Mouse (Mus musculus) kidney, adult 11 months (tissue): Measurements from ENCODE around the gene Cox19.

Source experiments
- DNase-seq: peaks from one replicate; pipeline ENCODE4 v3.0.0; 2022

Gene Cox19

DNA sequence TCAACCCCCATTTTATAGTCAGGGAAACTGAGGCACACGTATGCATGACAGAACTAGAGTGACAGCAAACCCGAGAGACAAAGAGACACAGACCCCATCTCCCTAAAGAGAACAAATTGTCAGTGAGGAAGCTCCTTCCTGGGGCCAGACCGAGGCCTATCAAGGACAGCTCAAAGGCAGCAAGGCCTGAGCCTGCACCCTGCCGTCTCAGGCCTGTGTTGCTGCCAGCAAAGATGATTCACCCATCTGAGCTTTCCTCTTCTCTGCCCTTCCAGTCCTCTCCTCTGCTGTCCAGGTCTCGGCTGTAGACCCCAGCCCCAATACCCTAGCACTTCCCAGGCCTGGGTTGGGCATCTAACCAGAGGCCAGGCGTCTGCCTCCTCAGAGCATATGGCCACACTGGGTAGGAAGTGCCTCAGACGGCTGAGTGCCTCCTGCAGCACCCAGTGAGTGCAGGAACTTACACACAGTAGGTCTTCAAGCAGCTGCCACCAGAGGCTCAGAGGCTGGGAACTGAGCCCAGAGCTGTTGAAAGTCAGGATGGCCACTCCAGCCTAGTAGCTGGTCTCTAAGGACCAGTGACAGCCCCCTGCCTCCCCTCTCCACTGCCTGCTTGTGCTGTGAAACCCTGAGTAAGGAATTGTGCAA lies 24.1 kb downstream of the Cox19 start:
- DNase-seq: no peak

- DNase-seq: no peak
Observed at GRCm38 (mm10) chr5:139326111-139326696, 25.0 kb downstream of the Cox19 start.

- no peak for DNase-seq
Observed at GRCm38 (mm10) chr5:139325395-139325966, 25.7 kb downstream of the Cox19 start, which contains the start of gene Adap1. Gene Adap1, minus strand, starts transcription at chr5:139325622.

- DNase-seq: no peak
Observed at GRCm38 (mm10) chr5:139324691-139325394, 26.4 kb downstream of the Cox19 start.

- peak; percentile 52 for DNase-seq
Observed at GRCm38 (mm10) chr5:139324045-139324491, 27.1 kb downstream of the Cox19 start.

GRCm38 (mm10) chr5:139323260-139323924 lies 27.8 kb downstream of the Cox19 start:
- peak; percentile 68 for DNase-seq

GRCm38 (mm10) chr5:139321331-139321730 lies 29.9 kb downstream of the Cox19 start:
- no peak for DNase-seq

GRCm38 (mm10) chr5:139320424-139320823 lies 30.8 kb downstream of the Cox19 start:
- peak; percentile 84 for DNase-seq

DNA sequence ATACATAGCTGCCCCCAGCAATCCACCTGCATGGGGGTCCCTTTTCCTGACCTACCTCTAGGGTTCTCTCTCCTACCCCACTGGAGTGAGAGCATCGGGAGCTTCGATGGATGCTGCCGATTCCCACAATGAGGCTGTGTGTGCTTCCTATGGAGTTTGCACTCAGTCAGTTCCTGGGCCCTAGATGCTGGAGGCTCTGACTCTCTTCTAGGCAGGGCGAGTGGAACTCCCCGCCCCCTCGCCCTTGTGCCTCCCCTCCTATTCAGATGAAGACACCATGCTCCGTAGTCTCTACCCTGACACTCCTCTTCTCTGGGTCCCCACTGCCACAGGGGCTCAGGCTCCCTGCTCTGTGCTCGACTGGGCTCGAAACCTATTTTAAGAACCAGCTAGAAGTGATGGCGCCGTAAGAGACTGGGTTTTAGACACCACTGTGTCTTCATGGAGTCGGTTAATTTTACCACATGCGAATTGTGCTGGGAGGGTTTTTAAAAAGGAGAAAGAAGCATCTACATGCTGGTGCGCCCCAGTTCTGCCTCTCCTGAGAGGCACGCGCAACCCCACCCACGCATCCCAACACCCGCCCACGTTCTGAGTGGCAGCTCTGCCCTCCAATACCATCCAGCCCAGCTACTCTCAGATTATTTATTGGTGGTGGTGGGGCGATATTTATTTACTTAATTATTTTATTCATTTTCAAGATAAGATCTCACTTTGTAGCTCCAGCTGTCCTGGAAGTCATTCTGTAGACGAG lies 33.3 kb downstream of the Cox19 start:
- DNase-seq: no peak

DNA sequence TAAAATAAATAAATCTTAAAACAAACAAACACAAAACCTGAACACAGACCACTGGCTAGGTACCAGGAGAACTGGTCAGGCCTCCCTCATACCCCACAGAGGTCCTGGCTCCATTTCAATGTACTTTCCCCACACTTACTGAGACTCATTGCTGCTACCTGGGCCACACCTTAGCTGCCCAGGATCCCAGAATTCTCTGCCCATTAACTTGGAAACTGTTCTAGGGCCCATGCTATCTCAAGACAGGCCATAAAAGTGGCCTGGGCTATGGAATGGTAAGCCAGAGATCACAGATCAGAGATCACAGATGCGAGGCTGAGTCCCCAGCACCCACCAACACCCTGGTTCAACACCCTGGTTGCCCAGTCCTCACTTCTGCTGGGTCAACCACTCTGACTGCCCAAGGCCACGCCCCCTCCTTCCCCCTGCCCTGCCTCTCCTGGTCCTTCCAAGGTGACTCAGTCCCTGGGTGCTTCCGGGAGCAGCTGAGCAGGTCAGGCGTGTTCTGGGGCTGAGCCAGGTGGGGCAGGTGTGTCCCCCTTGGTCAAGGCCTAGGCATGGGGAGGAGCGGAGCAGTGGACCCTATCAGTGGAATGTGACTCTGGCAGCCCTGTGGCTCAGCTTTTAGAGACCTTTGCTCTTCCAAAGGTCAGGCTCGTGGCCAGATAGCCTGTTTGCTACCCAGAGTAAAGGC lies 34.1 kb downstream of the Cox19 start:
- DNase-seq: peak; percentile 99

DNA sequence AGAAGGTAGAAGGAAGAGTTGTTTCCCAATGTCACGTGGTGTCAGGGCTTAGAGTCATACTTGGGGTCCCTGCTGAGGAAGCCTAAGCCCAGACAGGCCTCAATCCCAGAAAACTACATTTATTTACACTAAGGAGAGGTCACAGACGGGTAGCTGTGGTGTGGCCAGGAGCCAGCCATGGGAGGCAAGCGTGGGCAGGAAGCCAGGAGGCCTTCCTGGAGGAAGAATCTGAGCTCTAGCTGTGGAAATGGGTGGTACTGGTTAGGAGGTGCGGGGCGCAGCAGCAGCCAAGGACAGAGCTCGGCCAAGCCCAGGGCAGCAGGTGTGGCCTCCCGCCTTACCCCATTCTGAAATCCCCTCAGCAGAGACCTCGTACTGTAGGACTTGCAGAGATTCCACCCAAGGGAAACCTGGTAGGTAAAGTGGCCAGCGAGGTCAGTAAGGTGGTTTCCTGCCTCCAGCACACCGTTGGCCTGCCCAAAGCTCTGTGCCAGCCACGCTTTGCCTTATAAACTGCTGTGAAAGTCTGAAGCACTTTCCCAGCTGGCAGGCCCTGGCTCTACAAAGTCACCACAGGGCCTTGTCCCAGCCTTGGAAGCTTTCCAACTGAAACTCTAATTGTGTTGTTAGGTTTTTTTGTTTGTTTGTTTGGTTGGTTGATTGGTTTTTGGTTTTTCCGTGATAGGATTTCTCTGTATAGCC lies 36.1 kb downstream of the Cox19 start:
- peak; percentile 64 for DNase-seq

DNA sequence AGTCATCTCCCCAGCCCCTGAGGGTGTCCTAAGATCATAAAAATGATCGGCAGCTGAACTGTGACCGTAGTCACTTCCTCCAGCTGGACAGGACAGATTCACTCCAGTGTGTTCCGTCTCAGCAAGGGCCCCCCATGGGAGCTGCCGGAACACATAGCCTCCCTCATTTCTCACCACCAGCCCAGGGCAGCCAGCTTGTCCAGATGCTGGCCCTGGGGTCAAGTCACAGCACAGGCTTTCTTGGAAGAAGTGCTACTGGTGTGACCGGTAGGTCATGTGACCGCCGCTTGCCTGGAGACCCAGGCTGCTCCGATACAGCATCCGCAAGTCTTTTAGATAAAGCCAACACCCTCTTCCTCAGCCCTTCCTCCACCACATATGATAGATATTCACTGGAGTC lies 37.7 kb downstream of the Cox19 start:
- no peak for DNase-seq

DNA sequence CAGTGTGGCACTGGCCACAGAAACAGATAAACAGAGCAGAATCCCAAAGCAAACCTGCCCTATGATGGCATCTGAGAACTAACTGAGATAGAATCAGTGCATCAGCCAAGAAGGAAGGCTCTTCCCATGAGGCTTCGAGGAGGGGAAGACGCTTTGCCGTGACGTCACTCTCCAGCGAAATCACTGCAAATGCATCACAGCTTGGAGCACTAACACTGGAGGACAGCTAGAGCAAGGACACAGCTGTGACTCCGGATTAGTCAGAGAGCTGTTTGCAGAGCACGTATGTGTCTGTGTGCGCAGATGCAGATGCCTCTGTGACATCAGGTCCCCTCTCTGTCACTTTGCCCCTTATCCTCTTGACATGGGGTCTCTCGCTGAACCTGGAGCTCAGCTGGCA lies 39.4 kb downstream of the Cox19 start:
- DNase-seq: no peak

DNA sequence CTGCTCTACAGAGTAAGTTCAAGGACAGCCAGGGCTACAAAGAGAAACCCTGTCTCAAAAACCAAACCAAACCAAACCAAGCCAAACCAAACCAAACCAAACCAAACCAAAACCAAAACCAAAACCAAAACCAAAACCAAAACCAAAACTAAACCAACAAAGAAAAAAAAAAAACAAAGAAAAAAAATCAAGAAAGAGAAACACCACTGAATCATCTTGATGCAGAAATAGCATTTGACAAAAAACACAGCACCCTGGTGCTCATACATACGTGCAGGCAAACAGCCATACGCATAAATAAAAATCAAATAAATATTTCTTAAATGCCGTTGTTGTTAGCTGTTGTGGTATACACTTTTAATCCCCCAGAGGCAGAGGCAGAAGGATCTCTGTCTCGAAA lies 40.7 kb downstream of the Cox19 start:
- DNase-seq: no peak

DNA sequence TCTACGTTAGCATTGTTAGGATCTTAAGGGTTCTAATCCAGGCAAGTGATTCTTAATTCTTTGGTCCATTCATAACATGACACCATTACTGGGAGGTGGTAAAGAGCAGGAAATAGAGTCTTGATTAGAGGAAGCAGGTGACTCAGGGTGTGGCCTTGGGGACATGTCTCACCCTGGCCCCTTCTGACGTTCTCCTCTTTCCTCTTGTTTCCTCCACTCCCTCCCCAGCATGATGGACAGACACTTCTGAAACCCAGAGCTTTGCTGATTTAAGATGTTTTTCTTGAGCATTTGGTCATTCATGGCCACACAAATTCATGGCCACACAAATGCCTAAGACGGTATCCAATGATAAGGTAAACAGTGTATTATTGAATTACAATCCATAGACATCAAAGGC lies 41.3 kb downstream of the Cox19 start:
- DNase-seq: no peak

DNA sequence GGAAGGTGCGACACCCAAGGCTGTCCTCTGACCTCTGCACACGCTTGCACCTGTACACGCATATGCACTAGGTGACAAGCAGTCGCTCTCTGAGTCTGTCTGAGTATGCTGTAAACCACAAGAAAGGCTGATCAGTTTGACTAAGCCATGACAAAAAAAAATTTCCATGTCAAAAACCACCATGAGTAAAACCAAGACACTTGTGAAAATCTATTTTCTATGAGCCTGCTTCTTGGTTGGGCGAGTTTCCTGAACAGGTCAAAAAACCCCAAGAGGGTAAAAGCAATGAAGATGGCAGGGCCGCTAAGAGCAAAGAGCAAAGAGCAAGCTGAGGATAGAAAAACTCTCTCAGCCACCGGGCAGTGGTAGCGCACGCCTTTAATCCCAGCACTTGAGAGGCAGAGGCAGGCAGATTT lies 47.6 kb downstream of the Cox19 start:
- no peak for DNase-seq

DNA sequence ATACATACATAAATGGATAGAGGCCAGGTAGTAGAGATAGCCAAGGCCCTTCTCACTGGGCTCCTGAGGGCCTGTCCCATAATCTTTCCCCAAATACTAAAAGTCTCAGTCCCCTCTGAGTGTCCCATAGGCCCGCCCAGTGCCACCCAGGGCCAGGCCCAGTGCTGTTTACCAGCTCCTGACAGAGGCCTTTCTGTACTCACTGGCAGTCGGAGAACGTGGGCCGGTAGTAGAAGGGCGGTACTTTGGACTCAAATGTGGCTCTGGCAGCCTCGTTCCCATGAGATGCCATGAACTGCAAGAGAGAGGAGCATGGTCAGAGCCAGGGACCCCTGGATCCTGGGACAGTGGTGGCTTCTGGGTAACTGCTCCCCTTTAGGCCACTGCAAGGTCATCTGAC lies 49.1 kb downstream of the Cox19 start:
- no peak for DNase-seq

GRCm38 (mm10) chr5:139297745-139298144 lies 53.5 kb downstream of the Cox19 start:
- no peak for DNase-seq

GRCm38 (mm10) chr5:139297092-139297491 lies 54.1 kb downstream of the Cox19 start:
- DNase-seq: no peak

DNA sequence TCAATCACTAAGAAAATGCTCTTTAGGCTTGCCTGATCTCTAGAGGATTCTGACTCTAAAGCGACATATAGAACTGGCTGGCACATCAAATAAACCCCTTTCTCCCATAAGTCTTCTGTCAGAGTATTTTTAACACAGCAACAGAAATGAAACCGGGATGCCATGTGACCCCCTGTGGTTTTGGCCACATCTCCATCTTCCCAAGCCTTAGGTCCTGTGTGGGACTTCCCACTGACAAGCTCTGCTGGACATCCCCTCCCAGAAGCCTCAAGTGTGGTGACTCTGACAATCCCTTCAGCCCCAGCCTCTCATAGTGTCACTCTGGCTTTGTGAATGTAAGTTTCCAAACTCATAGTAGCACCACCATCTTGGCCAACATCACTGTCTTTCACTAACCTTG lies 57.1 kb downstream of the Cox19 start:
- DNase-seq: no peak
